Mouse (Mus musculus) G1E (cell line): ENCODE results near the gene Cnksr1. TPM values are rescaled to one million over a fixed set of nuclear protein-coding genes. Genes with fewer than 3 reads are reported as not detected.

Experiments
- ATAC-seq: 2 replicates; pipeline ENCODE4 v1.8.0; 2016; ENCODE audit warnings: mild to moderate bottlenecking; ENCODE audit not compliant: insufficient number of reproducible peaks, poor library complexity, low FRiP score, severe bottlenecking; ENCODE audit errors: extremely low read depth
- DNase-seq: peaks from one replicate; pipeline ENCODE4 v3.0.0; 2012; ENCODE audit warnings: low spot score
- H3K27me3 ChIP-seq: 2 replicates; pipeline ENCODE4 v1.6.1; 2012; ENCODE audit warnings: mild to moderate bottlenecking, low read length, inconsistent platforms; ENCODE audit not compliant: insufficient read depth
- H3K36me3 ChIP-seq: replicated peaks from 2 replicates; pipeline ENCODE3; 2012; ENCODE audit warnings: mild to moderate bottlenecking, inconsistent platforms
- H3K4me1 ChIP-seq: 2 replicates; pipeline ENCODE4 v1.6.1; 2012; ENCODE audit warnings: low read depth, low read length, inconsistent platforms, mixed read lengths; ENCODE audit not compliant: insufficient read depth
- H3K4me3 ChIP-seq: 2 replicates; pipeline ENCODE4 v1.5.1; 2012; ENCODE audit warnings: low read depth, mild to moderate bottlenecking, inconsistent platforms, low read length, moderate library complexity, mixed read lengths
- H3K9me3 ChIP-seq: replicated peaks from 2 replicates; pipeline ENCODE4 v1.6.1; 2012; ENCODE audit warnings: inconsistent platforms
- CTCF ChIP-seq: IDR thresholded peaks from 2 replicates; pipeline ENCODE4 v1.5.1; 2012; ENCODE audit warnings: low read depth, low read length, inconsistent platforms, mixed read lengths
- GATA1 ChIP-seq: IDR thresholded peaks from 2 replicates; pipeline ENCODE4 v1.6.1; 2012; ENCODE audit warnings: borderline replicate concordance, low read length, inconsistent platforms, mixed read lengths
- GATA2 ChIP-seq: IDR thresholded peaks from 2 replicates; pipeline ENCODE4 v1.6.1; 2012; ENCODE audit warnings: low read depth, low read length, inconsistent platforms, borderline replicate concordance
- POLR2AphosphoS5 ChIP-seq: IDR thresholded peaks from 2 replicates; pipeline ENCODE4 v1.6.1; 2012; ENCODE audit warnings: low read depth, low read length, inconsistent platforms; ENCODE audit not compliant: insufficient replicate concordance
- TAL1 ChIP-seq: conservative IDR thresholded peaks from 2 replicates; pipeline ENCODE4 v1.6.1; 2012; ENCODE audit warnings: low read depth, low read length, inconsistent platforms, mixed read lengths
- polyA plus RNA-seq: library from polyadenylated mRNA; stranded (reverse); fragments of >175 nt; gene quantifications from 2 replicates; pipeline ENCODE4 v1.2.3, GENCODE M21; 2012
- total RNA-seq, 2 experiments: library from RNA; stranded (forward) in 1 of 2; stranded (reverse) in 1 of 2; fragments of 200-1000 nt in 1 of 2; fragments of >200 nt in 1 of 2; fragmentation: Nextera tagmentation in 1 of 2; gene quantifications; 2 replicates each; pipeline ENCODE4 v1.2.3; 2014 to 2017

The Cnksr1 gene
- total and polyA plus RNA-seq, 3 experiments, result 0.44 TPM; not detected in 2

DNA sequence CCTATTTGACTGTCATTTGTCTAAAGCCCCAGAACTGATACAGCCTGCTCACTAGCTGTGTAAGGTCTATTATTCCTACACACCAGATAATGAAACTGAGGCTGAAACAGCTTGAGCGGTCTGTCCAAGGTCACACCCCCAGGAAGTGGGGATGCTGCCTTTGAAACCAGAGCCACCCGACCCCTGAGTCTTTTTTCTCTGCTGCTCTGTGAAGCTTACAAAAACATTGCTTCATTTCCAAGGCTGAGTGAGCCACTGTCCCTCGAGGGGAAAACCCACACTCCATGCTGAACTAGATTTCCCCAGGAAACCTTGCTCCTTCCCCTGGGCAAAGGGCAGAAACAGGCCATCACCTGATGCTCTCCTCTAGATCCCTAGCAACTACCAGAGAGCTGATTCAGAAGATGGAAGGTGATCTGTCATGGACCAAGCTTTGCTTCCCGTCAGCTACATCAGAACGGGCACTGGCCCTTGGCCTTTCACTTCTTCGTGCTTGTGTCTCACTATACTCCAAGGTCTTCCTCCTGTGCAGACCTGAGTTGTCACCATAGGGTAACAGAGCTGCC is 31.6 kb downstream of the Cnksr1 start:
- Histone ChIP-seq H3K4me1 (peaks cover 2% of the 10 kb centered on the region; the same call in 1 of the 2 replicates), H3K4me3 (no peak overlapping the region), H3K36me3 (no peaks in the 10 kb centered on the region), H3K9me3 (no peaks in the 10 kb centered on the region; the same call in 1 of the 2 replicates), H3K27me3 (peaks cover 56% of the 10 kb centered on the region)
- no peak for ATAC-seq
- DNase-seq, result no peak
- TF ChIP-seq POLR2AphosphoS5 (no peak), GATA1 (no peak), GATA2 (no peak), CTCF (no peak), TAL1 (no peak)

DNA sequence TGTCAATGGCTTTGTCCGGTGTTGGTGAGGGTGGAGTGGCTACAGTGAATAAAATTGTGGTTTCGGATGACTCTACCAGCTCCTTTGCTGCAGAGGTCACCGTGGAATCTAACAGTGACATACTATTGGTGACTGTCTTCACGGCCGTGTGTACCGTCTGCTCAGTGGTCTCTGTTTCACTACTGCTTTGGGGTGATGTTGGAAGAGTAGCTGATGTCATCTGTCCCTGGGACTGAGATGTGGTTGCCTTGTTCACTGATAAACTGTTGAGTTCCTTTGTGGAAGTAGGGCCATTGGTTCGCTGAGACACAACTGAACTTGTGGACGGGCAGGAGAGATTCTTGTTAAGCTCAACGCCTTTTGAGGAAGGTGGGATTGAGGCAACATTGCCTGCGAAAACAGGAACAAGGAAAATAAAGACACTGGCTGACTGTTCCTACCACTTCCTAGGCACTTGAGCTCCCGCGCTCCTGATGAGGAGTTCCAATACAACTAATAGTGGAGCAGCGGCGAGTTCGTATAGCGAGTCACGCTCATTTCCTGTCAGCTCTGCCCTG is 34.8 kb downstream of the Cnksr1 start:
- no peak for ATAC-seq
- Histone ChIP-seq H3K4me3 (no peak overlapping the region), H3K27me3 (peaks cover 46% of the 10 kb centered on the region), H3K4me1 (peaks cover 2% of the 10 kb centered on the region; the same call in 1 of the 2 replicates), H3K36me3 (no peaks in the 10 kb centered on the region), H3K9me3 (no peaks in the 10 kb centered on the region)
- no peak for DNase-seq
- TF ChIP-seq TAL1 (no peak), GATA1 (no peak), POLR2AphosphoS5 (no peak), CTCF (no peak), GATA2 (no peak)

DNA sequence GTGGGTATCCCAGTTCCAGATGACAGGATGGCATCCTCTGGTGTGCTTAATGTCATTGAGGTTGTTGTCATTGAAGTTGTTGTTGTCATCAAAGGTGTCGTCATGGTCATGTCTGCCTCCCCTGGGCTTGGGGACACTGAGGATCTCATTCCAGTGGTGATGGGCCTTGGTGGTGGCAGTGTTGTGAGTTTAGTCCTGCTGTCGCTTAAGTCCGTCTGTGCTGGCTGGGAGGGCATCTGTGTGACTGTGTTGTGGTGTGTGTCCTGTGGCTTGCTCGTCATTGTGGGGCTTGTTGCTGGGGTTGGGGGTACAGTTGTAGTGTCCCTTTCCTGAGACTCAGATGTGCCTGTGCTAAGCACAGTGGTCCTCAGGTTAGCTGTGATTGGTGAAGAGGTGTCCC is 35.3 kb downstream of the Cnksr1 start, which contains the start of gene Gm7534:
Gene Gm7534 (minus strand): TSS at position 101 of the 400 bp plus-strand sequence.
- H3K27me3 ChIP-seq, result peaks cover 42% of the 10 kb centered on the region
- ATAC-seq, result no peak
- TF ChIP-seq CTCF, result no peak
- TF ChIP-seq GATA2, result no peak
- TF ChIP-seq GATA1, result no peak
- no peak for TF ChIP-seq POLR2AphosphoS5
- no peak for TF ChIP-seq TAL1

GRCm38 (mm10) chr4:134199371-134199770 is 38.8 kb downstream of the Cnksr1 start:
- no peak for ATAC-seq
- Histone ChIP-seq H3K27me3 (peaks cover 31% of the 10 kb centered on the region), H3K36me3 (no peaks in the 10 kb centered on the region), H3K4me3 (no peak overlapping the region), H3K9me3 (no peaks in the 10 kb centered on the region), H3K4me1 (no peaks in the 10 kb centered on the region)
- no peak for DNase-seq
- TF ChIP-seq CTCF, result no peak
- TF ChIP-seq POLR2AphosphoS5, result no peak
- TF ChIP-seq GATA2, result no peak
- TF ChIP-seq GATA1, result no peak
- no peak for TF ChIP-seq TAL1

More for the DNA sequence above, 35.3 kb downstream of the Cnksr1 start, which contains the start of gene Gm7534:
- no peak for DNase-seq
- Histone ChIP-seq H3K4me1 (peaks cover 2% of the 10 kb centered on the region; the same call in 1 of the 2 replicates), H3K36me3 (no peaks in the 10 kb centered on the region), H3K4me3 (no peak within 1 kb of the TSS), H3K9me3 (no peaks in the 10 kb centered on the region)

- ATAC-seq, result no peak
- H3K36me3 ChIP-seq, result peaks cover 32% of the 10 kb centered on the region
- DNase-seq, result no peak
- H3K4me1 ChIP-seq, result peaks cover 39% of the 10 kb centered on the region
- H3K4me3 ChIP-seq, result peak overlapping the region; percentile 83
- H3K9me3 ChIP-seq, result no peaks in the 10 kb centered on the region
- peaks cover 11% of the 10 kb centered on the region for H3K27me3 ChIP-seq
- TF ChIP-seq GATA2 (no peak), GATA1 (no peak), POLR2AphosphoS5 (no peak), TAL1 (no peak), CTCF (no peak)
These were observed 51.9 kb downstream of the Cnksr1 start for GRCm38 (mm10) chr4:134186268-134186667.

GRCm38 (mm10) chr4:134185569-134185968 is 52.6 kb downstream of the Cnksr1 start:
- TF ChIP-seq POLR2AphosphoS5, result no peak
- TF ChIP-seq TAL1, result no peak
- no peak for TF ChIP-seq GATA1
- no peak for TF ChIP-seq GATA2
- no peak for TF ChIP-seq CTCF
- H3K4me1 ChIP-seq, result peaks cover 46% of the 10 kb centered on the region
- H3K36me3 ChIP-seq, result peaks cover 39% of the 10 kb centered on the region
- H3K27me3 ChIP-seq, result peaks cover 5% of the 10 kb centered on the region
- no peak for ATAC-seq
- H3K9me3 ChIP-seq, result no peaks in the 10 kb centered on the region
- no peak for DNase-seq
- H3K4me3 ChIP-seq, result peak overlapping the region; percentile 83; the same call in 1 of the 2 replicates
